ENCODE assay signal across 8 mouse cellular contexts in genomic region chr2:52378448-52378804, GRCm38 (mm10). TPM values are rescaled to one million over a fixed set of nuclear protein-coding genes. Genes with fewer than 3 reads are reported as not detected.
DNase-seq lines count a peak whose midpoint lies in the region; ATAC-seq and TF ChIP-seq lines count a peak whose summit lies in the region.

Neb (minus strand) TSS chr2:52378474.

- H3K9ac ChIP-seq in MEL (ENCODE audit: control insufficient read depth, low read depth, low read length, poor library complexity, severe bottlenecking) = peak within 1 kb of the TSS; percentile 57
- no peak within 1 kb of the TSS for H3K9ac ChIP-seq in limb, embryonic 15.5 days
- H3K9ac ChIP-seq in stomach, embryonic 14.5 days (replicated peaks; ENCODE audit: low read depth, low read length) = no peak within 1 kb of the TSS

- 55% methylated on average over 7 of the region's 7 CpGs for WGBS in limb, embryonic 15.5 days
- WGBS in stomach, embryonic 14.5 days = 53% methylated on average over 7 of the region's 7 CpGs

- no peaks in the 10 kb centered on the region for H3K9me3 ChIP-seq in MEL (replicated peaks; ENCODE audit: insufficient read depth, low read length)
- no peaks in the 10 kb centered on the region for H3K9me3 ChIP-seq in limb, embryonic 15.5 days
- H3K9me3 ChIP-seq in stomach, embryonic 14.5 days (ENCODE audit: control insufficient read depth, low read depth, low read length) = no peaks in the 10 kb centered on the region

- TF ChIP-seq RAD21 in MEL (IDR thresholded peaks at IDR 0.05; ENCODE audit: low read depth, low read length) = no peak

- peak; percentile 95 for DNase-seq in MEL (ENCODE audit: low read depth, low spot score)
- no peak for DNase-seq in gastrocnemius, adult 2 months
- DNase-seq in frontal cortex, adult 2 months (ENCODE audit: extremely low spot score in 1 of 2, low spot score in 1 of 2) = no peak
- no peak for DNase-seq in cerebellum, adult 9-11 months
- DNase-seq in frontal cortex, postnatal 10 days (ENCODE audit: low spot score in 2 of 2) = no peak

- peak within 1 kb of the TSS; percentile 69 to 82 for H3K4me3 ChIP-seq in MEL (ENCODE audit: control insufficient read depth in 1 of 2, insufficient read depth in 1 of 2, low read depth in 2 of 2, low read length in 2 of 2)
- H3K4me3 ChIP-seq in gastrocnemius, adult 2 months = peak within 1 kb of the TSS; percentile 9; the same call in 1 of the 2 replicates
- no peak within 1 kb of the TSS for H3K4me3 ChIP-seq in limb, embryonic 15.5 days
- H3K4me3 ChIP-seq in stomach, embryonic 14.5 days (ENCODE audit: low read depth, low read length) = no peak within 1 kb of the TSS

- peaks cover 0 to 2% of the 10 kb centered on the region in 2 experiments; a peak in 2 of 4 replicates for H3K36me3 ChIP-seq in MEL (ENCODE audit: control insufficient read depth in 1 of 2, insufficient read depth in 2 of 2, low read length in 2 of 2)
- H3K36me3 ChIP-seq in limb, embryonic 15.5 days = no peaks in the 10 kb centered on the region
- no peaks in the 10 kb centered on the region for H3K36me3 ChIP-seq in stomach, embryonic 14.5 days (ENCODE audit: control insufficient read depth, insufficient read depth, low read length)

- ATAC-seq in CD4-positive, CD25-positive, alpha-beta regulatory T cell, adult 4 months = peak; percentile 68
- ATAC-seq in limb, embryonic 15.5 days (ENCODE audit: insufficient number of reproducible peaks, low FRiP score, low TSS enrichment, low read depth) = no peak
- 0 out of 2 replicates have a peak, but pooled peaks have one; percentile 65 for ATAC-seq in stomach, embryonic 14.5 days (ENCODE audit: insufficient number of reproducible peaks, insufficient read depth, low FRiP score, low read depth)

- H3K27ac ChIP-seq in MEL (ENCODE audit: control insufficient read depth, low read depth, low read length) = peak within 1 kb of the TSS; percentile 74
- H3K27ac ChIP-seq in gastrocnemius, adult 2 months = no peak within 1 kb of the TSS
- no peak within 1 kb of the TSS for H3K27ac ChIP-seq in limb, embryonic 15.5 days
- H3K27ac ChIP-seq in stomach, embryonic 14.5 days (ENCODE audit: low read length) = no peak within 1 kb of the TSS

- TF ChIP-seq CTCF in MEL (IDR thresholded peaks at IDR 0.05 in 2 of 3, conservative IDR thresholded peaks at IDR 0.05 in 1 of 3; ENCODE audit: control insufficient read depth in 1 of 3, insufficient read depth in 1 of 3, low read depth in 2 of 3, low read length in 3 of 3, poor library complexity in 1 of 3, severe bottlenecking in 1 of 3) = no peak
- TF ChIP-seq CTCF in gastrocnemius, adult 2 months (IDR thresholded peaks at IDR 0.05) = no peak

- TF ChIP-seq POLR2A in MEL (IDR thresholded peaks at IDR 0.05; ENCODE audit: control insufficient read depth in 1 of 2, insufficient read depth in 1 of 2, low read depth in 1 of 2, low read length in 2 of 2, poor library complexity in 1 of 2) = peak; percentile 32 to 62; a peak in 2 of 4 replicates

- no peak for TF ChIP-seq EP300 in MEL (IDR thresholded peaks at IDR 0.05; ENCODE audit: low read depth in 1 of 2, low read length in 2 of 2)

- intact Hi-C loops in gastrocnemius, adult 2 months (cut with DNase I) = no loop called here

- H3K4me2 ChIP-seq in limb, embryonic 15.5 days = no peak within 1 kb of the TSS
- no peak within 1 kb of the TSS for H3K4me2 ChIP-seq in stomach, embryonic 14.5 days (replicated peaks; ENCODE audit: low read depth, low read length)

- H3K4me1 ChIP-seq in MEL (ENCODE audit: control insufficient read depth in 1 of 2, insufficient read depth in 2 of 2, low read length in 2 of 2) = no peaks in the 10 kb centered on the region; a peak in 2 of 4 replicates
- H3K4me1 ChIP-seq in limb, embryonic 15.5 days = no peaks in the 10 kb centered on the region
- H3K4me1 ChIP-seq in stomach, embryonic 14.5 days (ENCODE audit: control insufficient read depth, insufficient read depth, low read length) = no peaks in the 10 kb centered on the region

- no peaks in the 10 kb centered on the region for H3K79me2 ChIP-seq in MEL (ENCODE audit: control insufficient read depth, insufficient read depth, low read length, poor library complexity)

- no peaks in the 10 kb centered on the region; a peak in 1 of 4 replicates for H3K27me3 ChIP-seq in MEL (ENCODE audit: control insufficient read depth in 1 of 2, insufficient read depth in 2 of 2, low read length in 2 of 2)
- H3K27me3 ChIP-seq in limb, embryonic 15.5 days = no peaks in the 10 kb centered on the region
- no peaks in the 10 kb centered on the region for H3K27me3 ChIP-seq in stomach, embryonic 14.5 days (ENCODE audit: control insufficient read depth, insufficient read depth, low read length)

TF ChIP-seq in MEL, 35 proteins besides CTCF, POLR2A, EP300 and RAD21:
- no peak for TF ChIP-seq E2F4 (IDR thresholded peaks at IDR 0.05; ENCODE audit: borderline replicate concordance, low read depth, low read length)
- no peak for TF ChIP-seq NRF1 (IDR thresholded peaks at IDR 0.05; ENCODE audit: insufficient read depth, low read depth, low read length, poor library complexity, severe bottlenecking)
- 0 out of 2 replicates have a peak, but pooled peaks have one; percentile 21 for TF ChIP-seq TBP (IDR thresholded peaks at IDR 0.05; ENCODE audit: low read depth, low read length)
- TF ChIP-seq MYC (IDR thresholded peaks at IDR 0.05; ENCODE audit: low read depth, low read length) = peak; percentile 37

RNA-seq across cellular contexts. Expression of gene Neb, which starts in this region (rescaled TPM):
- polyA plus RNA-seq in CD4-positive, CD25-positive, alpha-beta regulatory T cell, adult 4 months (2017; shearing (Covaris generic)) = 10 to 100 TPM; 27.9 to 28.4 TPM
- total RNA-seq in MEL (2012; rRNA removed) = 0.12 and 0.39 TPM in 2 replicates
- under 1 TPM in 1 of 2 experiments, not detected in 1; 0.70 TPM for polyA plus RNA-seq in MEL (2012; ENCODE audit: insufficient read depth in 1 of 2, insufficient read length in 2 of 2, low read depth in 1 of 2, low replicate concordance in 2 of 2, missing spikeins in 1 of 2)
- total RNA-seq in gastrocnemius, adult 2 months (2021) = 1,000 to 10,000 TPM; 5,559 to 6,662 TPM
- 99.9 and 271 TPM in 2 replicates for polyA plus RNA-seq in limb, embryonic 15.5 days (2015; fragmentation: Nextera tagmentation; extraction: Ambion mirVana)
- 0.24 and 1.0 TPM in 2 replicates for polyA plus RNA-seq in stomach, embryonic 14.5 days (2014; fragmentation: Nextera tagmentation; extraction: Ambion mirVana)
- 3.1 and 4.1 TPM in 2 replicates for polyA plus RNA-seq in frontal cortex, adult 2 months (2012; rRNA removed)

Comparison
In these comparisons a context has a peak if more than half of its experiments do, and no peak if none do; other contexts are left out.
1. RNA of gene Neb (total RNA-seq): 5,559 to 6,662 TPM in gastrocnemius, adult 2 months; 0.12 to 0.39 TPM in MEL; every median in the first group is over 1,000 times any median in the second.
2. Peak in DNase-seq, H3K4me3 ChIP-seq, H3K27ac ChIP-seq and H3K9ac ChIP-seq in MEL; RNA of the gene not detected or under 1 TPM.